Mouse (Mus musculus) small intestine, adult 2 months (tissue): ENCODE measurements around the gene Ablim1.

Experiments
- CTCF ChIP-seq: fragments of 200-500 bp; IDR thresholded peaks from 2 replicates; pipeline ENCODE4 v1.5.1; 2012; ENCODE audit warnings: low read depth, mild to moderate bottlenecking, control low read depth, inconsistent platforms, low read length, moderate library complexity, mixed read lengths; ENCODE audit not compliant: insufficient replicate concordance, insufficient read length; ENCODE audit errors: extremely low read depth
- POLR2A ChIP-seq: fragments of 200-500 bp; IDR thresholded peaks from 2 replicates; pipeline ENCODE4 v1.6.1; 2012; ENCODE audit warnings: low read depth, mild to moderate bottlenecking, control low read depth, inconsistent platforms, low read length, moderate library complexity

DNA sequence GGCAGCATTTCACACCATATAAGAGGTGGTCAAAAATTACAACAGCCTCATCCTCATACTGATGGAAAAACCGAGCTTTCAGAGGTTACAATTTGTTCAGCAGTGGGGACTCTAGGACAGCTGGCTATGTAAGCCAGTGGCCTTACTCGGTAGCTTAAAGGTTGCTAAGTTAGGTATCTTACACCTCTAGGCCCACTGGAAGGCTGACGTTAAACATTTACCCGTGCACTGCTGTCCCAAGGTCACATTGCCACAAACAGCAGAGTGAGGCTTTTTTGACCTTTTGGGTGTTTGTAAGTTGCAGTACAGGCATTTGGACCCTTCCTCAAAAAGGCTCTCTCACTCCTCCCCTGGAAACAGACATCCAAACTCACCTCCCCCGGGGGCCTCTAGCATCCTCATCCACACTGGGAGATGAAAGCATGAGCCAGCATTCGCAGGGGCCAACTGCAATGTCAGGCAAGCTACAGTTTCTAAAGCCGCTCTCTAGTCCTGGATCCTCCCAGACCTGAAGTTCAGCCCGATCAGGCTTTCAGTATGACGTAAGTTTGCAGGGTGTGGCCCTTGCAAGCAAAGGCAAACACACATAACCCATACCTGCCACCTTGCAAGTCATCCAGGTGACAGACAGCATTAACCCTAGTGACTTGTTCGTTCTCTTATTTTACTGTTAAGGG lies 132.7 kb downstream of the Ablim1 start:
- TF ChIP-seq CTCF, result no peak
- TF ChIP-seq POLR2A, result no peak
